Mouse (Mus musculus): ENCODE data around the gene Tchp. TPM values are rescaled to one million over a fixed set of nuclear protein-coding genes. Genes with fewer than 3 reads are reported as not detected.

Gene Tchp
- total and polyA plus RNA-seq, 2 experiments from 2014 or later = 12.7 to 15.6 TPM

DNA sequence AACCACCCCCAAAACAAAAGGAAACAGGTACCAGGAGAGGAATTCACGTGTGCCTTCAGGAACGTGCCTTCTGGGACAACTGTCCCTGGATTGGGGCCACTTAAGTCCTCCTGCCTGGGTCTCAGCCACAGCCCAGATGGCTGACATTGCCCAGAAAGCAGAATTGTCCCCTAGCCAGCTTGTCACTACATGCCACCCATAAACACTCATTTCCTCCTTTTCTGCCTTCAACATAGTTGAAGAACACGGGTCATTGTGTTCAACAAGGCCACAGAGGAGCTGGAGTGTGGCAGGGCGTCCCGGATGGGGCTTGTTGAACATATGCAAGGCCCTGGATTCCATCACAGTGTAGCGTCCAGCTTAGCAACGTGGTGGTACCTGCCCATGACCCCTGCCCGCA lies 25.8 kb upstream of the Tchp start:
- no peak for ATAC-seq
- Histone ChIP-seq H3K9me3 (ENCODE audit: low read length) (no peaks in the 10 kb centered on the region), H3K36me3 (ENCODE audit: insufficient read depth, low read length) (peaks cover 4% of the 10 kb centered on the region), H3K4me2 (ENCODE audit: low read depth, low read length) (no peak overlapping the region), H3K4me3 (ENCODE audit: low read length) (no peak overlapping the region), H3K27ac (peak overlapping the region; percentile 1; the same call in 1 of the 2 replicates), H3K4me1 (ENCODE audit: insufficient read depth, low read length) (peaks cover 16% of the 10 kb centered on the region; the same call in 1 of the 2 replicates), H3K9ac (replicated peaks; ENCODE audit: low read length) (no peak overlapping the region), H3K27me3 (ENCODE audit: insufficient read depth, low read length) (no peaks in the 10 kb centered on the region)
- TF ChIP-seq CTCF (IDR thresholded peaks at IDR 0.05; ENCODE audit: low read depth) = no peak
- 68% methylated on average over 8 of the region's 8 CpGs for WGBS
- no peak for DNase-seq (ENCODE audit: low spot score)

DNA sequence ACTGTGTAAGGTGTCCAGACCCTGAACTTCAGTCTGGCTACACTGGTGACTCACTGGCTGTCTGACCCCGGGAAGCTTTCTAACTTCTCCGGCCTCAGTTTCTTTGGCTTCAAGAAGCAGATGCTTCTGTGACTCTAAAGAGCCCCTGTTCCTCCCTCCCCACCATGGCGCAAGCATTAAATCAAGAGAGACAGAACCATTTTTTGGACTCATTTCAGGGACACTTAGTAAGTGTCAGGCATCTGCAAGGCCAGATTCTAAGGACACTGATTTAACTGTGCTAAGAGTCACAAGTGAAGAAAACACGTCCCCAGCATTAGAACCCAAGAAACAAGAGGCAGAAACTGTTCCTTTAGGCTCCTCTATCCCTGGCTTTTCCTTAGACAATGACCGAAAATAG lies 21.6 kb upstream of the Tchp start:
- ATAC-seq = no peak
- Histone ChIP-seq H3K27ac (no peak overlapping the region), H3K27me3 (ENCODE audit: insufficient read depth, low read length) (no peaks in the 10 kb centered on the region), H3K9me3 (ENCODE audit: low read length) (no peaks in the 10 kb centered on the region), H3K4me1 (ENCODE audit: insufficient read depth, low read length) (peaks cover 16% of the 10 kb centered on the region; the same call in 1 of the 2 replicates), H3K4me3 (ENCODE audit: low read length) (no peak overlapping the region), H3K36me3 (ENCODE audit: insufficient read depth, low read length) (no peaks in the 10 kb centered on the region), H3K4me2 (ENCODE audit: low read depth, low read length) (no peak overlapping the region), H3K9ac (replicated peaks; ENCODE audit: low read length) (no peak overlapping the region)
- no peak for TF ChIP-seq CTCF (IDR thresholded peaks at IDR 0.05; ENCODE audit: low read depth)
- no peak for DNase-seq (ENCODE audit: low spot score)
- WGBS = 87% methylated on average over 5 of the region's 5 CpGs

DNA sequence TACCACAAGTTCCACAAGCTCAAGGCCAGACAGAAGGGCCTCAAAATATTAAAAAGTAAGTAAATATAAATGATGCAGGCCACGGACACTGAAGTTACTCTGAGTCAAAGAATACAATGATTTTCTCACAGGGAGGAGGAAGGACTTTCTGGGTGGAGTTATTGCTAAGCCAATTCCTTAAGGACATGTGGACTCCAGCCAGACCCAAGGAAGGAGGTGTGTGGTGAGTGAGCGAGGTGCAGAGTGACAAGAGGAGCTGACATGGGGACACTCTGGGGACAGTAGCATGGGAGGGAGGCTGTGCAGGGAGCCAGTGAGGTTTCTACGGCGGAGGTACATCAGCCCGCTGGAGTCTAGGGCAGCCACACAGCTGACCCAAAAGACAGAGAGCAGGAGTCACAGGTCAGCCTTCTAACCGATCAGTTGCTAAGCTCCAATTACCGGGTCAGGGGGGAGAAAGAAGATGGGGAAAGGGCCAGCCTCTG lies 20.8 kb upstream of the Tchp start:
- ATAC-seq (no peak), DNase-seq (ENCODE audit: low spot score) (no peak)
- Histone ChIP-seq H3K27ac (no peak overlapping the region), H3K4me1 (ENCODE audit: insufficient read depth, low read length) (peaks cover 16% of the 10 kb centered on the region; the same call in 1 of the 2 replicates), H3K36me3 (ENCODE audit: insufficient read depth, low read length) (no peaks in the 10 kb centered on the region), H3K4me2 (ENCODE audit: low read depth, low read length) (no peak overlapping the region), H3K9me3 (ENCODE audit: low read length) (no peaks in the 10 kb centered on the region), H3K9ac (replicated peaks; ENCODE audit: low read length) (no peak overlapping the region), H3K4me3 (ENCODE audit: low read length) (no peak overlapping the region), H3K27me3 (ENCODE audit: insufficient read depth, low read length) (no peaks in the 10 kb centered on the region)
- 77% methylated on average over 7 of the region's 7 CpGs for WGBS
- no peak for TF ChIP-seq CTCF (IDR thresholded peaks at IDR 0.05; ENCODE audit: low read depth)

DNA sequence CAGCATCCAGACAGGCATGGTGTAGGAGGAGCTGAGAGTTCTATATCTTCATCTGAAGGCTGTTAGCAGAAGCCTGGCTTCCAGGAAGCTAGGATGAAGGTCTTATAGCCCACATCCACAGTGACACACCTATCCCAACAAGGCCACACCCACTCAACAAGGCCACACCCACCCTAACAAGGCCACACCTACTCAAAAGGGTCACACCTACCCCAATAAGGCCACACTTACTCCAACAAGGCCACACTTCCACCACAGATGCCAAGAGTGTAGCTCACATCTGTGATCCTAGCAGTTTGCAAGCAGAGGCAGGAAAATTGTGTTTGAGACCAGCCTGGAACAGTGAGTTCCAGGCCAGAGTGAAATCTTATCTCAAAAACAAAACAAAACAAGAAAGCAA lies 19.7 kb upstream of the Tchp start:
- ATAC-seq = no peak
- no peak for DNase-seq (ENCODE audit: low spot score)
- TF ChIP-seq CTCF (IDR thresholded peaks at IDR 0.05; ENCODE audit: low read depth) = no peak
- Histone ChIP-seq H3K36me3 (ENCODE audit: insufficient read depth, low read length) (no peaks in the 10 kb centered on the region), H3K4me2 (ENCODE audit: low read depth, low read length) (no peak overlapping the region), H3K4me3 (ENCODE audit: low read length) (no peak overlapping the region), H3K27me3 (ENCODE audit: insufficient read depth, low read length) (no peaks in the 10 kb centered on the region), H3K9ac (replicated peaks; ENCODE audit: low read length) (no peak overlapping the region), H3K4me1 (ENCODE audit: insufficient read depth, low read length) (peaks cover 16% of the 10 kb centered on the region; the same call in 1 of the 2 replicates), H3K27ac (no peak overlapping the region), H3K9me3 (ENCODE audit: low read length) (no peaks in the 10 kb centered on the region)

DNA sequence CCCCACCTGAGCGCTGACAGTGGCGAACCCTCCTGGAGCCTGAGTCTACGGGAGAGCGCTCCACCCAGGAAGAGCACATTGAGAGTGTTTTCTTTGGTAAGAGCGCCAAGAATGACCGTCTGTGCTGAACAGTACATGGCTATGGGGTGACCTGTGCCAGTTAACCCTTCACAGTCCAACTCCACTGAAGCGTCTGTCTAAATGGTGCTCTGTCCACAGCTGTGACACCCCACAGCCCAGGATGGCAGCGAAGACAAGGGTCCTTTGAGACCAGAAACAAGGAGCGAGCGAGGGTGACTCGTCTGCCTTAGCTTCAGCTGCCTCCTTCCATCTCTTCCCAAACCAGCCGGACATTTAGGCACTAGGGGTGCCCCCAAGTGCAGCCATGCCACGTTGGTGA lies 18.9 kb upstream of the Tchp start:
- Histone ChIP-seq H3K27me3 (ENCODE audit: insufficient read depth, low read length) (no peaks in the 10 kb centered on the region), H3K4me2 (ENCODE audit: low read depth, low read length) (peak overlapping the region; percentile 28; the same call in 1 of the 2 replicates), H3K36me3 (ENCODE audit: insufficient read depth, low read length) (no peaks in the 10 kb centered on the region), H3K9ac (replicated peaks; ENCODE audit: low read length) (no peak overlapping the region), H3K9me3 (ENCODE audit: low read length) (no peaks in the 10 kb centered on the region), H3K27ac (no peak overlapping the region), H3K4me3 (ENCODE audit: low read length) (no peak overlapping the region), H3K4me1 (ENCODE audit: insufficient read depth, low read length) (peaks cover 16% of the 10 kb centered on the region; the same call in 1 of the 2 replicates)
- TF ChIP-seq CTCF (IDR thresholded peaks at IDR 0.05; ENCODE audit: low read depth) = no peak
- DNase-seq (ENCODE audit: low spot score) (no peak), ATAC-seq (peak; percentile 6; the same call in 1 of the 2 replicates)
- WGBS = 71% methylated on average over 13 of the region's 13 CpGs

DNA sequence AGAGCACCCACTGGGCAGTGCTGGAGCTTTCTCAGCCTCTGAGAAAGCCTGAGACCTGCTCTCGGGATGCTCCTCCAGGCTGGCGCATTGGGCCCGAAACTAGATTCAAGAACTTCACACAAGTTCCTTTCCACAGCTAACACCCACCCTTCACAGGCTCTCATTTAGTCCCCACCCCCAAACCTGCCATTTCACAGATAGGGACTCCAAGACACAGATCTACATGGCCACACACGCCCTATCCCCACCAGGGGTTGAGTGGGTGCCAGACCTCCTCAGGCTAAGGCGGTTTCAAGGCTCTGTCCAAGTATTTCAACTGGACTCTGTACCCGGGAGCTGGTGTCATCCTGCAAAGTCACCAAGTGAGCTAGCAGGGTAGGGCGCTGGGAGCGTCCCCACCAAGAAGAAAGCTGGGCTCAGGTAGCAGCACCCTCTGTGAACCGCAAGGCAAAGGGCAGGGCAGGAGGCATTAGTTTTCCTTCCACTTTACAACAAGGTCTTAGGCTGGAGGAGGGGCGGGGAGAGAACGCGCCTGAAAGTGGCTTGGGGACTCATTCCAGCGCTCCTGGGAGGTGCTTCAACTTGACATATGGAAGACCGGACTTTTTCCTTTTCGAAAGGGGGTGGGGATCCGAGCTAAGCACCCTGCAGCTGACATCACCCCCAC lies 17.7 kb upstream of the Tchp start:
- DNase-seq (ENCODE audit: low spot score) (no peak), ATAC-seq (no peak)
- Histone ChIP-seq H3K4me3 (ENCODE audit: low read length) (peak overlapping the region; percentile 82), H3K9me3 (ENCODE audit: low read length) (no peaks in the 10 kb centered on the region), H3K36me3 (ENCODE audit: insufficient read depth, low read length) (no peaks in the 10 kb centered on the region), H3K27me3 (ENCODE audit: insufficient read depth, low read length) (no peaks in the 10 kb centered on the region), H3K4me1 (ENCODE audit: insufficient read depth, low read length) (peaks cover 16% of the 10 kb centered on the region; the same call in 1 of the 2 replicates), H3K4me2 (ENCODE audit: low read depth, low read length) (peak overlapping the region; percentile 87), H3K27ac (no peak overlapping the region), H3K9ac (replicated peaks; ENCODE audit: low read length) (peak overlapping the region; percentile 83)
- no peak for TF ChIP-seq CTCF (IDR thresholded peaks at IDR 0.05; ENCODE audit: low read depth)
- 17% methylated on average over 16 of the region's 16 CpGs for WGBS
